Mouse (Mus musculus): ENCODE measurements around the gene Acsf2.

DNA sequence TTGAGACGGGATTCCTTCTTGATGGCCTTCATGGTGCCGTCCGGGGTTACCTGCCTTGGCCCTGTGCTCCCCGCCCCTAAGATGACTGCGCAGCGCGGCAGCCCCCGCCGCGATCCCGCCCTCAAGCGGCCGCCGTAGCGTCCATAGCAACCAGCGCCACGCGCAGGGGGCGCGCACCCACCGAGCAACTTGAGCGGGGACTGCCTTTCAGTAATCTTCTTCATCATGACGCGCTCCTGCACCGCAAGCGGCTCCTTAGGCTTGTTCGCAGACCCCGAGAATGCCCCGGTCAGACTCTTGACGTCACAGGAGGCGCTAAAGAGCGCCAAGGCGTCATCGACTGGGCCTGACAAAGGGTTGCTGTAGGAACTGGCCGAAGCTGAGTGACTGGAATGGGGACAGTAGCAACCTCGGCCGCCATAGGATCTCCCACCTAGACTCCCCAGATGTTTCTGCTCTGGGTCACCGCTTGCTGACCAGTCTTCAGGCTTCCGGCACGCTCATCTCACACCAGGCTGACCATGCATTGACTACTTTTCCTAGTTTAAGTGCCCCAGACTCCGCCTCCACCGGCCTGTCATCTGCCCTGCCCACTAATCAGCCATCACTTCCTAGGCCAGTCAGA, 80.3 kb downstream of the Acsf2 start, which contains the start of gene Mycbpap:
- TF ChIP-seq POLR2A (IDR thresholded peaks at IDR 0.05; ENCODE audit: borderline replicate concordance, extremely low read depth, insufficient read depth, insufficient read length, poor library complexity, severe bottlenecking) = no peak
- TF ChIP-seq CTCF (IDR thresholded peaks at IDR 0.05; ENCODE audit: borderline replicate concordance, extremely low read depth, insufficient read depth, insufficient read length) = no peak
